Mouse (Mus musculus) megakaryocyte-erythroid progenitor cell, adult 5-6 weeks (primary cell): Measurements from ENCODE around the gene Wscd1. TPM values are rescaled to one million over a fixed set of nuclear protein-coding genes. Genes with fewer than 3 reads are reported as not detected.

Experiments
- ATAC-seq: replicated peaks from 2 replicates; pipeline ENCODE4 v1.8.0; 2016; ENCODE audit warnings: mild to moderate bottlenecking, inconsistent platforms; ENCODE audit not compliant: severe bottlenecking, poor library complexity, low FRiP score, low TSS enrichment
- total RNA-seq, 2 experiments: library from RNA; stranded (forward) in 1 of 2; stranded (reverse) in 1 of 2; fragments of 200-1000, 215-1000 nt in 1 of 2; fragments of >200 nt in 1 of 2; fragmentation: Nextera tagmentation in 1 of 2; gene quantifications; 2 replicates each; pipeline ENCODE4 v1.2.3; 2014 to 2017

Wscd1 gene
- total RNA-seq, 2 experiments from 2014 or later, result not detected

DNA sequence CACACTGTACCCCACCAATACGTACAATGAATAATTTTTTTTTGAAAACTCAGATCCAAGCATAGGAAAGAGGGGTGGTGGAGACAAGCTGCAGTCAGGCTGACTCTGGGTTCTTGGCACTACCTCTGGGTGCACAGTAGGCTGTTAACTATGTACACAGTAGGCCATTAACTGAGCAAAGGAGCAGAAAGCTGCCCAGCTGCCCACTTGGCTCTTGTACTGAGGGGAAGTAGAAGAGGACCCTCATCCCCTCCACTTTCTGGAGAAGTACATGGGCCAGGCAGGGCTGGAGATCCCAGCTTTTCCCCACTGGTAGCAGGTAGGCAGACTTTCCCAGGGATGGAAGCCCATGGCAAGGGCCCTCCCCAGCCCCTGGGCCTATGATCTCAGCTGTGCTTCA is 16.7 kb downstream of the Wscd1 start:
- no peak for ATAC-seq

DNA sequence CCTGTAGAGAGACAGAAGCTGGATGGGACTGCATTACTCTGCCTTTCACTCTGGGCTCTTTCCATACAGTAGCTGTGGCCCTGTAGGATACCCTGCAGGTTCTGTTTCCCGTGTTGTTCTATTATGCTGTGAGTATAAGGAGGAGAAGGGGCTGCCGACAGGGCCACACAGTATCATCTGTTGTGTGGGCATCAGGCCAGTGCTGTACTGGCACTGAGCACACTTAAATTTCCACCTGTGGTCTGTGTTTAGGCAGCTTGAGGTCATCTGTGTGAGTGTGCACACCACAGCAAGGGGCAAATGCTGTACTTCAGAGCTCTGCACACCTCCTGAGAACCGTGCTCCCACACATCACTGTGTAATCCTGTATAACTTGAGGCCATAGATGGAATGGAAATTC is 18.0 kb downstream of the Wscd1 start:
- no peak for ATAC-seq

DNA sequence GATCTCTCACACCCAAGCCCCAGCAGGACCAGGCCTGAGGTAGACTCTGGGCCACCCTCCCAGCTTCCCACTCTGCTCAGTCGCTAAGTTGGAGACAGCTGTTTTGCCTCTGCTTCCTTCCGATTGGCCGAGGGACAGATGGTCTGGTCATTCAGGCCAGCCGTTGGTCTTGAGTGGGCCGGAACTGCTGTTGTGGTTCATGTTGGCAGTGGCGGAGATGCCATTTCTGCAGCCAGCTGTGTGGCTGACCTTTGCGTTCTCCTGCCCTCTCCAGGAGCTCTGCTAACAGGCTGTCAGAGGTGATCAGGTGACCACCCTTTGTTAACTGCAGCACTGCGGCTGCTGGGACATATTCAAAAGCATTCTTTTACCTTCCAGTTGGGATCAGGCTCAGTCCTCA is 20.0 kb downstream of the Wscd1 start:
- ATAC-seq, result no peak

DNA sequence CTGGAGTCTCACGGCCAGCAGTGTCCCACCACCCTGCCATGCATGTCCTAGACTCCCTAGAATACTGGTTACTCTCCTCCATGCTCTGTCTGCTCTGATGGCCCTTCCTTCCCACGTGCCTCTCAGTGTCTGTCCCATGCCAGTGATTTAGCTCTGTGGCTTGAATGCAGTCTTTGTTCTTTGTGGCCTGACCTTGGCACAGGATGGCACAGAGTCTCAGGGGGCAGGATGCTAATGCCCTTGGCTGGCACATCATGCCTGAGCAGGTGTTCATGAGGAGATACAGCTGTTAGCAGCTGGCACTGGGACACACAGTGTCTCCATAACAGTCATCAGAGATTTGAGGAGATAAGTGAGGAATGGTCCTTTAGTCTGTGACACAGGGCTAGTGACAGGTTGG is 20.8 kb downstream of the Wscd1 start:
- no peak for ATAC-seq

DNA sequence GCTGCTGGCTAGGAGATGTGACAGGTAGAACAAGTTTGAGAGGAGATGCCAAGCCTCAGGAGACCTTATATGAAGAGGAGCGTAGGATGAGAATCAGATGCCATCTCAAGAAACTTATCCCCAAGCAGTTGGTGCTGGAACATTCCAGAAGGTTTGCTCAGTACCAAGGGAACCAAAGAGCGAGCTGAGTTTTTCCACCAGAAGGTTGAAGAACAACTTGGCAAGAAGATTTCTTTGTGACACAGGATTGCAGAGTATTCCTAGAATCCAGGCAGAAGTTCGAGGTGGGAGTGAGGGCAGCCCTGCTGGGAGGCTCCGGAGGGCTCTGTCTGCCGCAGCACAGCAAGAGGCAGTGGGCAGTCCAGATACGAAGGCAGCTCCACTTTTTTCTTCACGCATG is 21.4 kb downstream of the Wscd1 start:
- no peak for ATAC-seq

DNA sequence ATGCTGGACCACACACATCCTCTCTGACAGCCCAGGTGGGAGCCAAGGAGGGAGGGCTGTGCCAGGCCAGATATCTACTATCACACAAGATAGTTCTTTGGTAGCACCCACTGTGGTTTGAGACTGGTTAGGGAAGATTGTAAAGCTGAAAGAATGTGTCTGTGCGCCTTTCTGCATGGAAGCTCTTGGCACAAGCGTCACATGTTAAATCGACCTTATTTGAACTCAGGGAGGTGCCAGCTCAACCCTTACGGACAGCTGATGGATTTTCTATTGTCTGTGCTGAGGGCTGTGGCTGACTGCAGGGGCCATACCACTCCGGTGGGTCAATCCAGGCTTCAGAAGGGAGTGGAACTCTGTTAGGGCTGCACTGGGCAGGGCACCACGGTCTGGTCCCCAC is 22.3 kb downstream of the Wscd1 start:
- ATAC-seq, result no peak

DNA sequence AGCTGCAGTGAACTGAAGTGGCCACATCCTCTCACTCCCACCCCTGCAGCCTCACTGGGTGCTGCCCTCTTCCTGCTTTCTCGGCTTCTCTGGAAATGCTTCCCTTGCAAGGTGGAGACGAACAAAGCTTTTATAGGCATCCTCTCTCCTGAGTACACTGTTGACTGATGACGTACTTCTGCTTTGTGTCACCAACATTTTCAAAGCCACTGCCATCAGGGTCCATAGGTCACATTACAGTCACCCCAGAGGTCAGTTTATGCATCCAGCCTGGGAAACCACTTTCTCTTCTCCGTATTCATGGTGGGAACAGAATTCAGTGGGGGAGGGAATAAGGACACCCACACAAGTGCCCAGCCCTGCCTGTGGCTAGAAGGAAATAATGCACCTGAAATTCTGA is 23.1 kb downstream of the Wscd1 start:
- ATAC-seq, result no peak

DNA sequence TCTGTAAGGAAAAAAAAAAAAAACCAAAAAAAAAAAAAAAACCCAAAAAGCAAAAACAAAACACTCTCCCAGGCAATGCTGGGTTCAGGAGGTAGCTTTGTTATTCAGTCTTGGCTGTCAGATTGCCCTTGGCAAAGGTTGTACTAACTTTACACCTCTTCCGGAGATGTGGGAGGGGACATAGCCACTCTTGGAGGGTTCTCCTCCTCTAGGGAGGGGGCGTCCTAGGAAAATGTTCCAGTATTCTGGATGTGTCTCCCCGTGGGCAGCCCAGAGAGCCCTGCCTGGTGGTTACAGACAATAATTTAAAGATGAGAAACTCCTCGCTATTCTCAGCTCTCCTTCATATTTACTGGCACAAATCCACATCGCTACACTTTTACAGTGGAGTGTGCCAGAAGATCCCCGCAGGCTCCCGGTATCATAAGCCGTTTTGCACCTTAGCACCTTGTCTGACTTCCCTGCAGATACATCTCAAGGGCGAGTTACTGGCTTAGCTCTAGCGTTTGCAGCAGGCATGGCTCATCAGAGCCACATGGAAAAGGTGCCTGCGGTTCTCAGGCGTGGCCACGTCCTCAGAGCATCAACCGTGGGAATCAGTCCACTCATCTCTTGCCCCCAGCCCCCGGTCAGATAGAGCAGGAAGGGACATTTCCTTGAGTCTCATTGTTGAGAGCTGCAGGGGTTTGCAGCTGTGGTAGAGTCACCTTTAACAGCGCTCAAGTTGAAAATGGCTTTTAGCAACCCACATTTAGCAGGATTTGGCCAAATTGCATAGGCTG is 24.5 kb downstream of the Wscd1 start:
- ATAC-seq, result no peak

DNA sequence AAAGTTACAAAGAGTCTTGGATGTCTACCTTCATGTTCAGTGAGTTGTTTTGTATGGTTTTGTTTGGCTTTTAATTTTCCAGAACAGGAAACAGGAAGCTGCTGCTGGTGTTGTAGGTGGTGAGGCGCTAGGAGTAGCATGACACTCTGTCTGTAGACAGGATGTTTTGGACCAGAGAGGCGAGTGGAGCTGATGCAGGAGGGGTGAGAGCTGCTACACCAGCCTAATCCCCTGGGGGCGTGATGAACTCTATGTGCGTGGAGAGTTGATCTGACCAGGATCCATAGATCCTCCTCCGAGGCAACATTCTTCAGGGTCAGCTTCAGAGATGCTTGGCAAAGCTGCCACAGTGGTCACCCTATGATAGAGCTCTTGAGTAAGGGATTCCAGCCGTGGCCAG is 25.3 kb downstream of the Wscd1 start:
- no peak for ATAC-seq

DNA sequence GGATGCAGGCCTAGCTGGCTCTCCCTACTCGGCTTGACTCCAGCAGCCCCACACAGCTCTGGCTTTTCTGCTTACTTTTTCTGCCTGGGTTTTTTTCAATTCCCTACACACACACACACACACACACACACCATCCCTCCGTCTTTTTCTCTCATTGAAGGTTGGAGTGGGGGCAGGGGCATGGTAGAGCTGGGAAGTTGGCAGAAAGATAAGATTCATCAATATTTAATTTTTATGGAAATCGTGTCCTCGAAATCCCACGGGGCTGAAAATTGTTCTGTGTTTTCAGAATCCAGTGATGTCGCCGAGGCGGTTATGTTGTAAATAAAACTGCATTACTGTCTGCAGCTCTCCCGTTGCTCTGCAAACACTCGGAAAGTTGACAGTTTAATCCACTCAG is 29.9 kb downstream of the Wscd1 start:
- no peak for ATAC-seq

DNA sequence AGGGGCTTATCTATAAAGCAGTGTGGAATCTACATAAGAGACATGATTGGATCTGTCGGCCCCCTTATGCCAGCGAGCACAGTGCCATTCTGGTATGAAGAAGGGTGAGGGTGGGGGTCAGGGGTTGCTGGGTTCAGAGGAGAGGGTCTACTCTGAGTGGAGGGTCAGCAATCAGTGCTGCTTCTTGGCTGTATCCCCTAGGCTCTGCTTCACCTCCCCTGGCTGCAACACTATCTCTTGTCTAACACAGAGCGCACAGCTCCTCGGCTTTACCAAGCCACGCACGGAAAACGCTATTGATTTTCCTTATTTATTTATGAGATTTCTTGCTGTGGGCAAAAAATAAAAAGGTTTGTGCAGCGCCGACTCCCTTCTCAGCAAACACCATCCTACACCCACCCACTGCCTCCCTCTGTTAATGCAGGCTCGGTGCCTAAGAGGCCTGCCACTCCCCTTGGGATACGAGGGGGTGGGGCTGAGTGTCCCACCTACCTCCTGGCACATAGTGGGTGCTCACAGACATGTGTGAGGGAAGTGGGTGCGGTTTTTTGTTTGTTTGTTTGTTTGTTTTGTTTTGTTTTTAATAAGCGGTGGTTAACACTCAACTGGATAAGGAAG is 32.1 kb downstream of the Wscd1 start:
- ATAC-seq, result no peak

DNA sequence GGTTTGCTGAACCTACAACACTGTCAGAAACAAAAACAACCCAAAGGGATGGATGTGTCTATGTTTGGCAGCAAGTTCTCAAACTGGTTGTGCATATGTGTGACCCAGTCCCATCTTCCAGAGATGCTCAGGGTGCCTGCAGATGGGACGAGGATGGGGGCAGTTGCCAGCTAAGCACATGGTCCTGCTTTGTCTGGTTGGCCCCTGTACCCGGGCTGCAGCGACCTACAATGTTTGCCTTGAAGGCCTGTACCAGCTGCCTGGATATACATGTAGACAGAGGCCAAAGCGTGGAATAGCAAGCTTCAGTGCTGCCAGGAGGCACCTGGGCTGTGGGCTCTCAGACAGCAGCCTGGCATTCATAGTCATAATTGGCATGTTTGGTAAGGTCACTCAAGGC is 35.8 kb downstream of the Wscd1 start:
- no peak for ATAC-seq

DNA sequence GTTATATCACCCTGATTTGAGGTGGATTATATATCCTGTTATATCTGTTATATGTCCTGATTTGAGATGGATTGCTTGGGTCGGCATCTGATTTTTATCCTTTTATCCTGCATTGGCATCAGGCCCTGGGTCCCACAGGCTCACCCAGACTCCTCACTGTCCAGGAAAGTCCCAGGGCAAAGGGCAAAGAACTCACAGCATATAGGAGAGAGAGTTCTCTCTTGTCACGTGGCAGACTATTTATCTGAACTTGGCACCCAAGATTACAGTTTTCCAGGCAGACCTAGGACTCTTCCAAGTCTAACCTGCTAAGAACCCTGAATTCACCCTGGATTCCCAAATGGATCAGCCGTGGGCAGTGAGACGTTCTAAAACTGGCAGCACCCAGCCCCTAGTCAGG is 38.5 kb downstream of the Wscd1 start:
- no peak for ATAC-seq

DNA sequence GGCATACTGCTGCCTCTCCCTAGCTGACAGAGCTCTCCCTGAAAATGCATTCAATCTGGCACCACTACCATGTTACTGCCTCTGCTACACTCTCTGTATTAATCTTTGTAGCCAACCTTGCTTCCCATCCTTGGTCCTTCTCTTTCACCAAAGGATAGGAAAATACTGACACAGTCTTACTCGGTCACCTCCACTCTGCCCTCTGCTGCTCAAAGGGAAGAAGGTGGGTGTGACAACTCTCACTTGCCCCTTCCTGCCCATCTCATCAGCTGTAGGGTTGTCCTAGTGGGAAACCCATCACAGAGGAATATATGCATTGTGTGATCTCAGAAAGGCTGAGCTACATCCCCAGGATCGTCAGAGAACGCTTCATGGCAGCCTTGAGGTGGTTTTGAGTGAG is 40.5 kb downstream of the Wscd1 start:
- no peak for ATAC-seq

DNA sequence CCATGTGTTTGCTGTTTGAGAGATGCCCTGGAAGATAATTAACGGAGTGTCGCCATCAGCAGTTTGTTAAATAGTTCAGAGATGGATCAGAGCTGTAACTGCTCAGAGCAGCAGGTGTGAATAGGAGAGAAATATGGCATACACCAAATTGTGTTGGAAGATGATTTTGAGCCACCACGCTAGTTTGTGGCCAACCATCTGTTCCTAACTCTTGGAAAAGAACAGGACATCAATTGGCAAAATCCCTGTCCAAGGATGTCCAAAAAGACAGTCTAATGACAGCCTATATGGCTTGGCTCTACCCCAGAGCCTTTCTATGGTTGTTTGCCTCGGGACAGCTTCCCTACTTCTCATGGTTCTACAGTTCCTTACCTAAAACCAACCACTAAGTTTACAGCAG is 49.5 kb downstream of the Wscd1 start:
- no peak for ATAC-seq

DNA sequence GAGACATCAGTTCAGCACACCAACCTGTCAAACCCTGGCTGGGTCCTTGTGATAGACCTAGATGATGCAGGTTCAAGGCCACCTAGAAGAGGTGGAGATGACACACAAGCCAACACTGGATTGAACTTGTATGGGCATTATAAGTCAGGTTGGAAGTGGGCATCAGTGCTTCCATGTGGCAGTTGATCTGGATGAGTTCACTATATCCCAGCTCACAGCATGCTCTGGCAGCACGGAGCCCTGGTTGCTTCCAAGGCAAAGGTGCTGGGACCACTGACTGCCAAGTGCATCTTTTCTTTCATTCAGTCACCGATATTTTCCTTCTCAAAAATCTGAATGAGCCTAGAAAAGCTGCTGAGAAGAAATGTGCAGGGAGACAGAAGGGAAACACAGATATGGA is 58.8 kb downstream of the Wscd1 start:
- no peak for ATAC-seq

DNA sequence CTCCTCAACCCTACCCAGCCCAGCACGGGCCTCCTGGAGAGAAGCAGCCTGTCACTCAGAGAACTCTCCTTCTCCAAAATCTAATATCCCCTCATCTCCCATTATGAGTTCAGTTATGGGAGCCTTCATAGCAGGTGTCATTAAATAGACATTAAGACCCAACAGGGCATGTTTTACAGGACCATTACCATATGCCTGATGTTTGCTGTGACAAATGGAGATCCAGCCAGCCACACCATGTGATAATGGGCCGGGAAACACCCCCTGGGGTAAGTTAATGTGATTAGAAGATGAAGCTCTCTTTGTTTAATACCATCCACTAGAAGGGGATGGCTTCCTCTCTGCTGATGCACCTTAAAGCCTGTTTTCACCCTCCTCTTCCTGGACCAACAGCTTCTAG is 62.1 kb downstream of the Wscd1 start:
- no peak for ATAC-seq

DNA sequence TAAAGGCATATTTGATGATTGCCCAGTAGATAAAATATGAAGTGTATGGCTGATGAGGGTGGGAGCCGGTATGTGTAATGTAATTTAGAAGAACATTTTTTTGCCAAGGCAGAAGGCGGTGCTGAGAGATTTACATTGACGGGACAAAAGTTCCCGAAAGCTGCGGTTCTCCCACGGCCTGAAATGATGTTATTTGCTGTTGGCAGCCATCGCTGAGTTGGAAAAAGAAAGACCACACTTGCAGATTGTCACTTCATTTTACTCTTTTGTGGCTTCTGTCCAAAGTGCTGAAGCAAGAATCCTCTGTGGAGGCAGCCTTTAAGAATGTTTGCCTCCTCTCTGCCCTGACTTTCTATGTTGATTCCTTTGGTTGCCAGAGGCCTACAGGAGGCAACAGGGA is 63.2 kb downstream of the Wscd1 start:
- no peak for ATAC-seq

DNA sequence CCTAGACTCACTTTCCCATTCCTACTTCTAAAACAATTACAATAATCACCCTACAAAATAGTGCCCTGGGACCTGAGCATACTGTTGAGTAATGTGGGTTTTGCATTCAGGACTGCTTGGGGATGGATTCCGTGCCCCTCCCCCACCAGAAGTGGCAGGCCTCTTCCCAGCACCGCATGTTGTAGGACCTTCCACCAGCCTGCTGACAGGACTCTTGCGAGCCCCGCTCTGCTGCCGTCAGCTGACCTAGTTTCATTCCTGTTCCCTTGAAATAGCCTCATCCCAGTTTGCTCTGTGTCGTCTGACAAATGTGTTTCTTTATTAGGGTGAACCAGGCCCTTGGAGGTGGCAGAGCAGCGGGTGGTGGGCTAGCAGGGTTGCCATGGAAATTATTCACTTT is 64.8 kb downstream of the Wscd1 start:
- ATAC-seq, result no peak

DNA sequence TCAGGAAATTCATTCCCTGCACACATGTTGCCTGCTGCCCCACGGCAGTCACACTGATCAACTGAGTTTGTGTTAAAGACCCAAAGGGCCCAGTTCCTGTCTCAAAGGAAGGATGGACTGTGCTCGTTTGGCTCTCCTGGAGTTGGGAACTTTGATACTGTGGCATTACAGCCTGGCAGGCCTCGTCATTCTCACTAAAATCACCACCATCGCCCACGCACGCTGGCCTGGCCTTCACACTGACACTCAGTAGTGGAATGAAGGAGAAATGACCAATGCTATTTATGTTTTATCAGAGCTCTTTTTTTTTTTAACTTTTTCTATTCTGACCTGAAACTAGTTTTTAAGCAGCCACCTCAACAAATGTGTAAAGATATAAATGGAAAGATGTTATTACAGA is 65.6 kb downstream of the Wscd1 start:
- ATAC-seq, result no peak

DNA sequence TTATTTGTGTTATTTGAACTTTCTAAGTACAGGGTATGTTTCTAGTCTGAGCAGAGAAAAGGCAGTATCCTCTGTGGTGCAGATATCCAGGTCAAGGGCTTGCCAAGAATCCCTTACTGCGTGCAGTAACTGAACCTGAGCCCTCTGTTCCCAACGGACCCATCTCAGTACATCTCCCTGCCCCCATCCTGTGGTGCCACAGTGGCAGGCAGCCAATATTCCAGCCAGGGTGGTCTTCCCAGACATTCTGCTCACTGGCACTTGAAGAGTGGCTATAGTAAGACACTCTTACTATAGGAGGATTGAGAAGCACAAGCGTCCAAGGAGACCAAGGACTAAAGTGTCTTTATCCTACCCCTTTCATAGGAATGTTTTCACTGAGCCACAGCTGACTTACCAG is 67.2 kb downstream of the Wscd1 start:
- ATAC-seq, result no peak

DNA sequence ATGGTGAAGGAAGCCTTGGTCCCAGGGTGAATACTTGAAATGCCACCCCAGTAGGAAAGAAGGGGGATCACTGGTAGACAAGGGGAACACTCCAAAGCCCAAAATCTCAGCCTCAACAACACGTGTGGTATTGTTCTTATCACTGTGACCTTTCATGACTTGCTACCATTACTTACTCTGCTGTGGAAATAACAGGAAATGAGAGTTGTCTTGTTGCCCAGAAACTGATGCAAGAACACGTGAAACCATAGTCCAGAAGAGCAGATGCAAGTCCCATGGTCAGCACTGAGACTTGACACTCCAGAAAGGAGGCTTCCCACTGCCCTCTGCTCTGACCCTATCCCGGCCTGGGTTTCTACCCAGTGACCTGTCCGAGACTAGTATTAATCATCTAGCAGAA is 67.6 kb downstream of the Wscd1 start:
- no peak for ATAC-seq
